Mouse (Mus musculus) layer of hippocampus, adult 8-10 months (tissue): ENCODE data around the gene Ankrd63. TPM values are rescaled to one million over a fixed set of nuclear protein-coding genes. Genes with fewer than 3 reads are reported as not detected.
A peak's percentile ranks its signal among the peaks of the same experiment; 100 is the strongest.

Source experiments
- DNase-seq, 2 experiments: peaks; one replicate each; pipeline ENCODE4 v3.0.0; 2022; ENCODE audit warnings: low spot score in 2 of 2
- total RNA-seq, 4 experiments: library from RNA; stranded (reverse); gene quantifications; 2 replicates each; pipeline ENCODE4 v1.2.4; 2022

Gene Ankrd63
- total RNA-seq, 4 experiments from 2014 or later, result 11.8 to 16.0 (median 12.9) TPM

GRCm38 (mm10) chr2:118727911-118728310 is 24.1 kb upstream of the Ankrd63 start:
- DNase-seq, result no peak

GRCm38 (mm10) chr2:118726873-118727272 is 23.1 kb upstream of the Ankrd63 start:
- no peak for DNase-seq

GRCm38 (mm10) chr2:118725511-118725910 is 21.7 kb upstream of the Ankrd63 start:
- DNase-seq, result no peak

- no peak for DNase-seq
Measured at GRCm38 (mm10) chr2:118723693-118724486, 20.1 kb upstream of the Ankrd63 start.

GRCm38 (mm10) chr2:118716677-118717076 is 12.9 kb upstream of the Ankrd63 start:
- DNase-seq, result no peak

- peak in 1 of 2 experiments; percentile 68 for DNase-seq
Measured at GRCm38 (mm10) chr2:118714230-118714629, 10.5 kb upstream of the Ankrd63 start.

- DNase-seq, result no peak
Measured at GRCm38 (mm10) chr2:118713631-118714030, 9.9 kb upstream of the Ankrd63 start.

GRCm38 (mm10) chr2:118711038-118711494 is 7.3 kb upstream of the Ankrd63 start:
- DNase-seq, result no peak

GRCm38 (mm10) chr2:118709655-118710221 is 6.0 kb upstream of the Ankrd63 start:
- no peak for DNase-seq

GRCm38 (mm10) chr2:118708472-118708871 is 4.7 kb upstream of the Ankrd63 start:
- no peak for DNase-seq

- DNase-seq, result no peak
Measured at GRCm38 (mm10) chr2:118706436-118706835, 2.7 kb upstream of the Ankrd63 start.

- no peak for DNase-seq
Measured at GRCm38 (mm10) chr2:118702883-118703761, 641 bp downstream of the Ankrd63 start.

GRCm38 (mm10) chr2:118701971-118702882 is 1.5 kb downstream of the Ankrd63 start:
- DNase-seq, result no peak

- DNase-seq, result no peak
Measured at GRCm38 (mm10) chr2:118701161-118701560, 2.6 kb downstream of the Ankrd63 start.

GRCm38 (mm10) chr2:118700179-118701062 is 3.3 kb downstream of the Ankrd63 start:
- peak in 1 of 2 experiments; percentile 69 for DNase-seq

GRCm38 (mm10) chr2:118697955-118698354 is 5.8 kb downstream of the Ankrd63 start:
- DNase-seq, result no peak

- no peak for DNase-seq
Measured at GRCm38 (mm10) chr2:118697311-118697877, 6.4 kb downstream of the Ankrd63 start.

GRCm38 (mm10) chr2:118696451-118697308 is 7.1 kb downstream of the Ankrd63 start:
- DNase-seq, result no peak
